Mouse (Mus musculus) E14TG2a.4 (cell line): ENCODE results near the gene Wwc2.

ENCODE experiments used
- CTCF ChIP-seq: conservative IDR thresholded peaks from 2 replicates; pipeline ENCODE4 v1.5.1; 2014; ENCODE audit warnings: low read length
- POU5F1 ChIP-seq: IDR thresholded peaks from 2 replicates; pipeline ENCODE4 v1.6.1; 2014; ENCODE audit warnings: low read length, borderline replicate concordance

DNA sequence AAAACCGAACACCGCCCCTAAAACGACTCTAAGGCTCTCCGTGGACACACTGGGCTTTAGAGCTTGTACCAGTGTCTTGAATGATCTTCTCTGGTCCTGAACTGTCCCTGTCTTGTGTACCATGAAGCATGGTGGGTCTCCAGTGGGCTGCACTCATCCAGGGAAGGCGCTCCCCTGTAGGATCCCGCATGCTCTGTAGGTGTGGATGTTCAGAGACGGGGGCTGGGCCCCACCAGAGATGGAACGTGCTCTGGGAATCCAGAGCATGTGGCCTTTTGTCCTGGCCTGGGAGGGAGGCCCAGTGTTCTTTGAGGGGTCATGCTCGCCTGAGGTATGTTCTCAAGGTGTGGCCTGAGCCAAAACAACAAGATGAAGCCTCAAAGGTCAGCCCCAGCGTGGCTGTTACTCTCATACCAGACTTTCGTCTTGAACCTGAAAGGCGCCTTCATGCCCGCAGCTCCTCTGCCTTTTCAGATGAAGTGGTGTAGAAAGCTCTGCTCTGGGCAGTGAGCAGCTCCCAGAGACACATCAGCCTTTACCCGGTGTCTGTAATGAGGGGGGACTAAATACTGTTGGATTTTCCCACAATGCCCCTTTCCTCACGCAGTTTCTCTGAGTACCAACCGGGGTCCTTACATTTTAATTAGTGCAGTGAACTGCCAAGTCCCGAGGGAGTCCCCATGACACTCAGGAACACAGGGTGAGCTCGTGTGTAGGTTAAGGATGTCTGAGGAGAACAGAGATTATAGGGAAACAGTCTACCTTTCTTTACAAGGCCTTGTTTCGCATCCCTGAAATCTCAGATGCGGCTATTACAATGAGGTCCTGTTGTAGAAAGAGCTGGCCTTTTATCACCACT lies 169.6 kb downstream of the Wwc2 start:
- TF ChIP-seq CTCF, result no peak
- no peak for TF ChIP-seq POU5F1
